Mouse (Mus musculus) liver, embryonic 11.5 days (tissue): ENCODE results near the gene Gm8212. TPM values are rescaled to one million over a fixed set of nuclear protein-coding genes. Genes with fewer than 3 reads are reported as not detected.
"Not testable (repeated sequence)": the region's sequence is repeated elsewhere in the genome, so short reads cannot be mapped to it uniquely, and the experiment has no call there.

Experiments used
- ATAC-seq: fragments of 200-750 bp; cut with Nextera tagmentation; replicated peaks from 2 replicates; pipeline ENCODE4 v1.8.0; 2017; ENCODE audit warnings: moderate number of reproducible peaks, mild to moderate bottlenecking, moderate TSS enrichment, moderate library complexity; ENCODE audit not compliant: low FRiP score
- DNase-seq: peaks from one replicate; pipeline ENCODE4 v3.0.0-alpha.2; 2017; ENCODE audit warnings: low spot score
- H3K27ac ChIP-seq: fragments of 300-500 bp; sonication (generic); 2 replicates; pipeline ENCODE4 v1.5.1; 2014; ENCODE audit warnings: mild to moderate bottlenecking, low read depth, low read length, control low read depth
- H3K27me3 ChIP-seq: fragments of 300-500 bp; sonication (generic); replicated peaks from 2 replicates; pipeline ENCODE4 v1.6.1; 2014; ENCODE audit warnings: low read length, mixed read lengths; ENCODE audit not compliant: control insufficient read depth, insufficient read depth
- H3K36me3 ChIP-seq: fragments of 300-500 bp; sonication (generic); 2 replicates; pipeline ENCODE4 v1.6.1; 2014; ENCODE audit warnings: mild to moderate bottlenecking, low read length, moderate library complexity, mixed read lengths; ENCODE audit not compliant: control insufficient read depth, insufficient read depth
- H3K4me1 ChIP-seq: fragments of 300-500 bp; sonication (generic); replicated peaks from 2 replicates; pipeline ENCODE4 v1.6.1; 2014; ENCODE audit warnings: low read length, mixed read lengths; ENCODE audit not compliant: control insufficient read depth, insufficient read depth
- H3K4me2 ChIP-seq: fragments of 300-500 bp; sonication (generic); 2 replicates; pipeline ENCODE4 v1.6.1; 2014; ENCODE audit warnings: mild to moderate bottlenecking, control low read depth, moderate library complexity
- H3K4me3 ChIP-seq: fragments of 300-500 bp; sonication (generic); 2 replicates; pipeline ENCODE4 v1.5.1; 2014; ENCODE audit warnings: low read depth, low read length, control low read depth
- H3K9ac ChIP-seq: fragments of 300-500 bp; sonication (generic); 2 replicates; pipeline ENCODE4 v1.6.1; 2014; ENCODE audit warnings: low read depth, low read length, control low read depth
- H3K9me3 ChIP-seq: fragments of 300-500 bp; sonication (generic); 2 replicates; pipeline ENCODE4 v1.6.1; 2016; ENCODE audit warnings: low read length, inconsistent platforms, mixed read lengths; ENCODE audit not compliant: control insufficient read depth
- WGBS: fragments of 180-500 bp; shearing (Covaris S2); extraction: QIAGEN DNeasy Blood & Tissue Kit; methylation state at CpG from one replicate; pipeline ENCODE4 v1.1.7; 2014; 5-methylcytosine and 5-hydroxymethylcytosine counted together
- polyA plus RNA-seq: library from polyadenylated mRNA; unstranded; fragments of >200 nt; fragmentation: Nextera tagmentation; extraction: Ambion mirVana; gene quantifications from 2 replicates; pipeline ENCODE4 v1.2.1, GENCODE M21; 2014

Gene Gm8212
- not detected in 2 replicates for polyA plus RNA-seq

- DNase-seq, H3K4me1 ChIP-seq, H3K27ac ChIP-seq, H3K27me3 ChIP-seq, ATAC-seq, H3K36me3 ChIP-seq, H3K4me2 ChIP-seq, H3K9me3 ChIP-seq, H3K9ac ChIP-seq, H3K4me3 ChIP-seq: not testable (repeated sequence)
- 100% methylated on average over 1 of the region's 3 CpGs for WGBS
These were observed at the start of gene Gm8212 for GRCm38 (mm10) chr14:44197361-44197760. Gm8212 (plus strand) TSS chr14:44197661.

- not testable (repeated sequence) for H3K4me3 ChIP-seq, ATAC-seq, H3K4me2 ChIP-seq, H3K27me3 ChIP-seq, H3K36me3 ChIP-seq, DNase-seq, H3K9ac ChIP-seq, H3K27ac ChIP-seq, H3K9me3 ChIP-seq, H3K4me1 ChIP-seq
- WGBS, result 87% methylated on average over 3 of the region's 3 CpGs
These were observed 15.7 kb downstream of the Gm8212 start, which contains the start of gene 4930503E14Rik for GRCm38 (mm10) chr14:44213154-44213553. 4930503E14Rik (minus strand) TSS chr14:44213254.

- WGBS, result 85% methylated on average over 16 of the region's 16 CpGs
These were observed 50.6 kb downstream of the Gm8212 start for GRCm38 (mm10) chr14:44248039-44248438.

More at GRCm38 (mm10) chr14:44248039-44248438, 50.6 kb downstream of the Gm8212 start:
- Histone ChIP-seq H3K9me3 (no peaks in the 10 kb centered on the region; the same call in 1 of the 2 replicates), H3K4me3 (no peak overlapping the region), H3K4me2 (no peak overlapping the region), H3K27ac (no peak overlapping the region), H3K36me3 (no peaks in the 10 kb centered on the region), H3K27me3 (no peaks in the 10 kb centered on the region), H3K4me1 (no peaks in the 10 kb centered on the region), H3K9ac (no peak overlapping the region)
- no peak for ATAC-seq
- no peak for DNase-seq

Other genes with a start within 250 kb of the Gm8212 start
- gene Ang5, start 240.6 kb upstream of the Gm8212 start, polyA plus RNA-seq, result not detected in 2 replicates
- not detected in 2 replicates for gene Ang6, start 195.4 kb upstream of the Gm8212 start, polyA plus RNA-seq
- gene Ear2, start 95.0 kb upstream of the Gm8212 start, polyA plus RNA-seq, result 8.9 and 10.3 TPM in 2 replicates
- not detected in 2 replicates for gene Gm3327, start 73.8 kb upstream of the Gm8212 start, polyA plus RNA-seq
- gene 4930503E14Rik, start 15.6 kb downstream of the Gm8212 start, polyA plus RNA-seq, result not detected in 2 replicates
- gene Gm8220, start 87.9 kb downstream of the Gm8212 start, polyA plus RNA-seq, result not detected in 2 replicates
- not detected in 2 replicates for gene Gm5930, start 140.9 kb downstream of the Gm8212 start, polyA plus RNA-seq
- gene Gm8229, start 167.7 kb downstream of the Gm8212 start, polyA plus RNA-seq, result not detected in 2 replicates
- gene Gm3371, start 213.0 kb downstream of the Gm8212 start, polyA plus RNA-seq, result not detected in 2 replicates
- gene Gm8232, start 236.0 kb downstream of the Gm8212 start, polyA plus RNA-seq, result not detected in 2 replicates